Mouse (Mus musculus) kidney, postnatal 4 days (tissue): ENCODE data around the gene Tnik.

Experiments used
- DNase-seq, 2 experiments: peaks; one replicate each; pipeline ENCODE4 v3.0.0; 2021; ENCODE audit warnings: mixed read lengths in 2 of 2

The Tnik gene

GRCm38 (mm10) chr3:28491085-28492041 is 228.3 kb downstream of the Tnik start:
- DNase-seq, result no peak

DNA sequence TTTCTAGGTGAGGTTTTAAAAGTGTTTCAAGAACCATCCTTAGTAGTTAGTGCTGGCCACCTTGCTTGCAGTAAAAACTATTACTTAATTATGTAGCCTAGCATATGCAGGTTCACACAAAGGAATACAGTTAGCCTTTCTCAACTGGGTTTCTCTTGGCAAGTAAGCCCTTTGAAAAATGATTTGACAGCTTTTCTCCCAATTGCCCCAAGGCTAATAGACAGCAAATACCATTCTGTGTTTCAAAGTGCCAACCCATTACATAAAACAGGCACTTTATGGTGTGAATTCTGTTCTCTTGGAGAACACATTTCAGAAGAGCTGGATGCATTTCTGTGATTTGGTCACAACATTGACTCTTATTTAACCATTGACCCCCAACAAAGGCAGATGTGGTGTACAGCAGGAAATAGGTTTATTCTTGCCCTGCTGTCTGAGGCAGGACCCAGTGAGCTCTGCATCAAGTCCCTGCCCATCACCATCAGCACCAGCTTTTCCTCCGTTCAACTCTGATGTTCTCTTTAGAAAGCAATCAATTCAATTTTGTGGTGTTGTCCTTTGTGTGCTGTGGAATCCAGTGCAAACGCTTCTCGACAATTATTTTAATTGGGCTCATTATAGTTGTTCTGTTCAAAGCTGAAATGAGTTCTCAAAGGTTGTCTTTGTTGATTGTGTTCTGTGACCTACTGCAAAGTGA is 233.9 kb downstream of the Tnik start:
- no peak for DNase-seq

- DNase-seq, result no peak
Measured at GRCm38 (mm10) chr3:28497503-28497857, 234.5 kb downstream of the Tnik start.

- DNase-seq, result no peak
Measured at GRCm38 (mm10) chr3:28502697-28503096, 239.7 kb downstream of the Tnik start.

GRCm38 (mm10) chr3:28509337-28509935 is 246.4 kb downstream of the Tnik start:
- no peak for DNase-seq

DNA sequence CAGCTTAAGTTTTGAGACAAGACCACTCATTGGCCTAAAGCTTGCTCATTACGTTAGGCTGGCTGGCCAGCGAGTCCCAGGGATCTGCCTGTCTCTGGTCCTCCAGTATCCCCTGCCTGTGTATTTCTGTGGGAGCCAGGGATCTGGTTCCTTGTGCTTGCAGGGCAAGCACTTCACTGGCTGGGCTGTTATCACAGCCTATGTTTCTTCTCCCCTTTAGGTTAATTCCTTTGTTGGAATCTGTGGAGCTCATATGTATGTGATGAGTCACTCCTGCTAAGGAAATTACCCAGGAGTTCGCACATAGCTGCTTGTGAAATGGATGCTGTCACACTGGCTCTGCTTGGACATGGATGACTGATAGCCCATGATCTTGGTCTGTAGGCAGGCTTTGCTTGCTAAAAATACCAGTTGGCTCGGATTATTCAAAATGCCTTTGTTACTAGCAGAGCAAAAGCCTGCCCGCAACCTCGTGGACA is 260.0 kb downstream of the Tnik start:
- peak in 1 of 2 experiments; percentile 7 for DNase-seq

GRCm38 (mm10) chr3:28523541-28524165 is 260.6 kb downstream of the Tnik start:
- no peak for DNase-seq

GRCm38 (mm10) chr3:28524562-28524961 is 261.5 kb downstream of the Tnik start:
- no peak for DNase-seq

GRCm38 (mm10) chr3:28526671-28527070 is 263.7 kb downstream of the Tnik start:
- no peak for DNase-seq

- no peak for DNase-seq
Measured at GRCm38 (mm10) chr3:28527231-28527630, 264.2 kb downstream of the Tnik start.

DNA sequence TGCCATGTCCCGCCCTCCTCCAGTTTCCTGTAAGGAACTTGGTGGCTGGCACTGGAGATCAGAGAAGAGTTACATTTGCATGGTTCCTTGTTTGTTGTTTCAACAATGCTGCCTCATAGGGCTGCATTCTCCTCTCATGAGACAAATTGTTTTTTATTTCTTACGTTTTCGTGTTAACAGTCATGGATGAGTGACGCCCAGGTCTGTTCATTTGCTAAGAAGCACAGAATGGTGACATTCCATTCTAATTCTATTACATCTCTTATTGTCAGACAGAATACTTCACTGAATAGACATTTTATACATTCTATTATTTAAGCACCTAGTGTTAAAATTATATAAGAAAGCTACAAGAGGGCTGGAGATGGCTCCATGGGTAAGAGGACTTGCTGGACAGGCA is 266.5 kb downstream of the Tnik start:
- DNase-seq, result no peak

DNA sequence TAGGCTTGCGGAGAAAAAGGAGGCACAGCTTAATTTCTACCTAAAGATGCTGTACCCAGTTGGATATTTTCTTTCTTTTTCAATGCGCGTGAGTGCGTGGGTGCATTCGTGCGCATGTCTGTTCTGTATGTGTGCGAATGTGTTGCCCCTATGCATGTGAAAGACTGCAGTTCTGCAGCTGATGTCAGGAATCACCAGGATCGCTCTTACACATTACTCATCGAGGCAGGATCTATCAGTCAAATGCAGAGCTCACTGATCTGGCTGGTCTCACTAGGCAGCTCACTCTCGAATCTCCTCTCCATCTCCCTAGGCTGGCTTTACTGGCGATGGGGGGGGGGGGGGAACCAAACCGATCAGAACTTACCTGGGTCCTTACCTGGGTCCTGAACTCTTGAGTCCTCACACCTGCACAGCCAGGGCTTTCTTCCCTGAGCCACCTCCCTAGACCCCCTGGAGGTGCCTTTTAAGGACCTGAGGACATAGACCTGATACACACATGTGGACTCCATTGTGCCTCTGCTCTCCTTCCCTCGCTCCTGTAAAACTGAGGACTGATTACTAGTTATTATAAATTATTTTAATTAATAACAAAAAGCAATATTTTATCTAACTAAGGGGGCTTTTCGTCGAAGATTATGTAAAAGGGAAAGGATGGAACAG is 268.4 kb downstream of the Tnik start:
- no peak for DNase-seq

- no peak for DNase-seq
Measured at GRCm38 (mm10) chr3:28532666-28533065, 269.7 kb downstream of the Tnik start.

- DNase-seq, result no peak
Measured at GRCm38 (mm10) chr3:28540121-28540520, 277.1 kb downstream of the Tnik start.

- no peak for DNase-seq
Measured at GRCm38 (mm10) chr3:28542941-28543340, 279.9 kb downstream of the Tnik start.

- peak; percentile 51 to 65 for DNase-seq
Measured at GRCm38 (mm10) chr3:28543380-28543984, 280.5 kb downstream of the Tnik start.

DNA sequence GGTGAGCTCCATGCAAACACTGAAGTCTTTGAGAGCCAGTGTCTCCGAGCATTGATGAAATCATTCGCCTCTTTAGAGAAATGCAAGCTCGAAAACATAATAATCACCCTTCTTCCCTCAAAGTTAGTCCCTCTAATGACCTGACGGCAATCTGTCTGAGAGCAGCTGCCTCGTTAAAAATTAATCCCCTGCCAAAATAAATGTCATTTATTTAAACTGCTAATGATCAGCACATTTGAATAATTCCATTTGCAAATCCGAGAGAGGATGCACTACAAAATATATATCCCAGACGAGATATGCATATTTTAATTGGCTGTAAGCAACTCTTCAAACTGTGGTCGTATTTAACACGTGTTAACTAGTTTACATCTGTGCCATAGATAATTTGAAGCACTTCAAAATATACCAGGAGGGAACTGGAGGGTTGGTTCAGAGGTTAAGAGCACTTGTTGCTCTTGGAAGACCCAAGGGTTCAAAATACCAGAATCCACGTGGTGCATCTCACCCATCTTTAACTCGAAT is 281.4 kb downstream of the Tnik start:
- DNase-seq, result no peak

GRCm38 (mm10) chr3:28547965-28548730 is 285.1 kb downstream of the Tnik start:
- no peak for DNase-seq

- no peak for DNase-seq
Measured at GRCm38 (mm10) chr3:28549391-28549790, 286.4 kb downstream of the Tnik start.

- DNase-seq, result no peak
Measured at GRCm38 (mm10) chr3:28550497-28551093, 287.6 kb downstream of the Tnik start.
